Mouse (Mus musculus): Measurements from ENCODE around the gene Pigq. TPM values are rescaled to one million over a fixed set of nuclear protein-coding genes. Genes with fewer than 3 reads are reported as not detected.
A peak's percentile ranks its signal among the peaks of the same experiment; 100 is the strongest.

Gene Pigq
- polyA plus RNA-seq, 1 experiment from 2014 or later: 51.4 TPM

- H3K4me2 ChIP-seq: no peak overlapping the region
- 80% methylated on average over 9 of the region's 9 CpGs for WGBS
- no peak overlapping the region for H3K9ac ChIP-seq
- no peaks in the 10 kb centered on the region for H3K36me3 ChIP-seq (replicated peaks)
- H3K4me1 ChIP-seq: peaks cover 14% of the 10 kb centered on the region
- H3K4me3 ChIP-seq (replicated peaks): no peak overlapping the region
- H3K27ac ChIP-seq: no peak overlapping the region; the same call in 1 of the 2 replicates
- no peak for ATAC-seq (ENCODE audit: low FRiP score)
- peaks cover 18% of the 10 kb centered on the region; the same call in 1 of the 2 replicates for H3K27me3 ChIP-seq
- H3K9me3 ChIP-seq: no peaks in the 10 kb centered on the region
Measured at GRCm38 (mm10) chr17:25943769-25944168, 967 bp downstream of the Pigq start.

- no peak overlapping the region for H3K4me2 ChIP-seq
- H3K4me1 ChIP-seq: peaks cover 14% of the 10 kb centered on the region
- 74% methylated on average over 3 of the region's 3 CpGs for WGBS
- no peaks in the 10 kb centered on the region for H3K36me3 ChIP-seq (replicated peaks)
- no peak overlapping the region for H3K4me3 ChIP-seq (replicated peaks)
- no peak overlapping the region for H3K27ac ChIP-seq
- H3K27me3 ChIP-seq: peaks cover 18% of the 10 kb centered on the region; the same call in 1 of the 2 replicates
- no peak overlapping the region for H3K9ac ChIP-seq
- H3K9me3 ChIP-seq: no peaks in the 10 kb centered on the region
- no peak for ATAC-seq (ENCODE audit: low FRiP score)
Measured at GRCm38 (mm10) chr17:25943221-25943620, 1.5 kb downstream of the Pigq start.

GRCm38 (mm10) chr17:25942597-25943151 lies 2.1 kb downstream of the Pigq start:
- Histone ChIP-seq H3K4me3 (replicated peaks) (no peak overlapping the region), H3K9ac (no peak overlapping the region)
- no peak for ATAC-seq (ENCODE audit: low FRiP score)

GRCm38 (mm10) chr17:25941511-25942241 lies 3.1 kb downstream of the Pigq start:
- peaks cover 11% of the 10 kb centered on the region for H3K36me3 ChIP-seq (replicated peaks)
- ATAC-seq (ENCODE audit: low FRiP score): peak; percentile 71
- 2% methylated on average over 52 of the region's 54 CpGs for WGBS
- peak overlapping the region; percentile 72 for H3K4me2 ChIP-seq
- peak overlapping the region; percentile 86 for H3K27ac ChIP-seq
- peaks cover 14% of the 10 kb centered on the region for H3K4me1 ChIP-seq
- peaks cover 13% of the 10 kb centered on the region; the same call in 1 of the 2 replicates for H3K27me3 ChIP-seq
- H3K4me3 ChIP-seq (replicated peaks): peak overlapping the region; percentile 84
- no peaks in the 10 kb centered on the region for H3K9me3 ChIP-seq
- H3K9ac ChIP-seq: peak overlapping the region; percentile 94

More at GRCm38 (mm10) chr17:25942597-25943151, 2.1 kb downstream of the Pigq start:
- Histone ChIP-seq H3K36me3 (replicated peaks) (peaks cover under 1% of the 10 kb centered on the region; the same call in 1 of the 2 replicates), H3K4me1 (peaks cover 14% of the 10 kb centered on the region), H3K27me3 (peaks cover 16% of the 10 kb centered on the region; the same call in 1 of the 2 replicates), H3K9me3 (no peaks in the 10 kb centered on the region), H3K4me2 (no peak overlapping the region), H3K27ac (no peak overlapping the region)
- 85% methylated on average over 2 of the region's 2 CpGs for WGBS

- Histone ChIP-seq H3K4me2 (no peak overlapping the region), H3K27me3 (no peaks in the 10 kb centered on the region), H3K4me1 (no peaks in the 10 kb centered on the region), H3K9me3 (no peaks in the 10 kb centered on the region), H3K36me3 (replicated peaks) (peaks cover 74% of the 10 kb centered on the region), H3K27ac (no peak overlapping the region), H3K9ac (no peak overlapping the region), H3K4me3 (replicated peaks) (no peak overlapping the region)
- ATAC-seq (ENCODE audit: low FRiP score): no peak
- 90% methylated on average over 1 of the region's 1 CpGs for whole genome bisulfite sequencing
Measured at GRCm38 (mm10) chr17:25934526-25934925, 10.2 kb downstream of the Pigq start.

GRCm38 (mm10) chr17:25925348-25925747 lies 19.4 kb downstream of the Pigq start:
- ATAC-seq (ENCODE audit: low FRiP score): no peak
- Histone ChIP-seq H3K9me3 (no peaks in the 10 kb centered on the region), H3K4me2 (no peak overlapping the region), H3K9ac (no peak overlapping the region), H3K4me1 (peaks cover 6% of the 10 kb centered on the region), H3K36me3 (replicated peaks) (peaks cover 41% of the 10 kb centered on the region), H3K27ac (no peak overlapping the region), H3K4me3 (replicated peaks) (no peak overlapping the region), H3K27me3 (no peaks in the 10 kb centered on the region)
- 58% methylated on average over 2 of the region's 2 CpGs for WGBS

DNA sequence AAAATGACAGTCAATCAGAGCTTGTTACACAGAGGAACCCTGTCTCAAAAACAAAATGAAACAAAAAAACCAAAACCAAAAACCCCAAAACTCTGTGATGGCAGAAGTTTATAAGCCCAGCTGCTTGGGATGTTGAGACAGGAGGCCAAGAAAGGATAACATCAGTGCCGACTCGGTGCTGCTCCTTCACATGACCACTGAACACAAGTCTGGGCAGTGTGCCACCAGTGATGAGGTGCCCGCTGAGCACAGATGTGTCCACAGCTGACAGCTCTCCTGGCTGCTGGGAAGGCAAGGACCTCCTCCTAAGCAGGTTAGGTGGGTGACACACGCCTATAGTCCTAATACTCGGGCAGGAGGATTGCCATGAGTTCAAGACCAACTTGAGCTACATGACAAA lies 22.6 kb downstream of the Pigq start:
- no peak overlapping the region for H3K4me3 ChIP-seq (replicated peaks)
- peaks cover 19% of the 10 kb centered on the region for H3K36me3 ChIP-seq (replicated peaks)
- ATAC-seq (ENCODE audit: low FRiP score): no peak
- H3K4me2 ChIP-seq: no peak overlapping the region
- H3K27me3 ChIP-seq: no peaks in the 10 kb centered on the region
- H3K9ac ChIP-seq: no peak overlapping the region
- H3K4me1 ChIP-seq: peaks cover 22% of the 10 kb centered on the region
- 79% methylated on average over 5 of the region's 5 CpGs for WGBS
- H3K9me3 ChIP-seq: no peaks in the 10 kb centered on the region
- H3K27ac ChIP-seq: no peak overlapping the region

DNA sequence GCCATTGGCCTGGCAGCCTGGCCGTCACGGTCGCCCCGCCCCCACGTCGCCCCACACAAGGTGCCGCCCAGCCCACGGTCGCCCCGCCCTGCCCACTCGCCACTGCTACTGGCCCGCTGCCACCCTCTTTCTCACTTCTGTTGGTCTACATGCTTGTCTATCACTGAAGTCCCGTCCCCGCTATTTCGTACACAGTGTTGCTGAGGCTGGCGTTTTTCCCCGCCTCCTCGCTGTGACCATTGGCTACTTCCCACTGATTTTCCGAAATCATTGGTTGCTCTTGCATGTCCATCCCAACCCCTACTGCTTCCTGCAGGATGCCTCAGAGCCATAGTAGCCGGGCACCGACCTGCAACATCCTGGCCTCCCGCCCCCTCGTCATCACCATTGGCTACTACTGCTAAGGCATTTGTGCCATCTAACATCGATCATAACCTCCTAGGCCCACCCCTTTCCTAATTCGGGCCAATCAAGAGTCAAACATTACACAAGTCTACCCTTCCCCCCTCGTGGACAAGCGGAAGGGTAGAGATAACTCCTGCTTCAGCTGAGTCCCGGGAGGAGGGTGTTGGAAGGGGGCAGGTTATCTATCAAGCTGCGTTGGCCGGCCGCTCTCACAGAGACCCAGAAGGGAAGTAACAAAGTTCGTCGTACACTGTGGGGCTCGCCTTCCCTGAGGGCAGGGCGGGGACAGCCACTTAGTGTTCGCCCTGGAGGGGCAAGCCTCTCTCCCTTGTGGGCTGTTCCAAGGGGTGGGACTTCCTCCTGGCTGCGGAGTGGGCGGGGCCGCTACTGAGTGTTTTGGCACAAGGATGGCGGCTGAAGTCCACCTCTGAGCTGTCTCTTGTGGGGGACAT lies 24.7 kb downstream of the Pigq start:
- under 1% methylated on average over 40 of the region's 40 CpGs for WGBS
- H3K9me3 ChIP-seq: no peaks in the 10 kb centered on the region
- ATAC-seq (ENCODE audit: low FRiP score): peak; percentile 97

DNA sequence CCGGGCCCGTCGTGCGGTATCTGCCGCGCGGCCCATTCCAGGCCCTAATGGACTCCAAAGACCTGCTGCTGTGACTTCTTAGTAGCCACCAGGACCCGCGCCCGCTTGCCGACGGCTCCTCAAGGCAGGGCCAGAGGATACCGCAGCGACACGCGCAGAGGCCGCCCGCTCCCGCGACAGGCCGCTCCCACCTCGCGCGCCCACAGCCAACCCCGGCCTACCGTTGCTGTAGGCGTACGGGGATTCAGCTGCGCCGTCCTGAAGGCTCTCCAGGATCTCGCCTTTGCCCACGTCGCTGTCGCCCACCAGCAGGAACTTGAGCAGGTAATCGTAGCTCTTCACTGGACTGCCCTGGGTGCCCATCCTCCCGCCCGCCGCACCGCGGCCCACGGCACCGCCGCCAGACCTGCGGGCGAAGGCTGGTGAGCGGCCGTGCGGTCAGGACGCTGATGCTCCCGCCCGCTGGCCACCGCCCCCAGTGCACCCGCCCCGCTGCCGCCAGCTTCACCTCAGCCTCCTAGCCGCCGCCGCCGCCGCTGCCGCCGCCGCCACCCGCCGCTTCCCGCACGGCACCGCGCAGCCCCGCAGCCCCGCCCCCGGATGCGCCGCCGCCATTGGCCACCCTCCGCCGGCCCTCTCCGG lies 25.5 kb downstream of the Pigq start, which contains the start of gene Rab40c:
Rab40c (minus strand) TSS at position 584 of the 642 bp plus-strand sequence.
- H3K27ac ChIP-seq: peak within 1 kb of the TSS; percentile 94
- peaks cover 22% of the 10 kb centered on the region for H3K4me1 ChIP-seq
- H3K36me3 ChIP-seq (replicated peaks): peaks cover 7% of the 10 kb centered on the region; the same call in 1 of the 2 replicates
- H3K9me3 ChIP-seq: no peaks in the 10 kb centered on the region
- peak within 1 kb of the TSS; percentile 98 for H3K4me3 ChIP-seq (replicated peaks)
- H3K27me3 ChIP-seq: no peaks in the 10 kb centered on the region
- H3K9ac ChIP-seq: peak within 1 kb of the TSS; percentile 88
- peak within 1 kb of the TSS; percentile 74 for H3K4me2 ChIP-seq
- 0% methylated on average over 57 of the region's 78 CpGs for WGBS
- ATAC-seq (ENCODE audit: low FRiP score): peak; percentile 15

More for the DNA sequence above, 24.7 kb downstream of the Pigq start:
- Histone ChIP-seq H3K4me3 (replicated peaks) (peak overlapping the region; percentile 98), H3K27me3 (no peaks in the 10 kb centered on the region), H3K4me2 (peak overlapping the region; percentile 74), H3K9ac (peak overlapping the region; percentile 66), H3K4me1 (peaks cover 22% of the 10 kb centered on the region), H3K27ac (peak overlapping the region; percentile 94), H3K36me3 (replicated peaks) (peaks cover 7% of the 10 kb centered on the region; the same call in 1 of the 2 replicates)

DNA sequence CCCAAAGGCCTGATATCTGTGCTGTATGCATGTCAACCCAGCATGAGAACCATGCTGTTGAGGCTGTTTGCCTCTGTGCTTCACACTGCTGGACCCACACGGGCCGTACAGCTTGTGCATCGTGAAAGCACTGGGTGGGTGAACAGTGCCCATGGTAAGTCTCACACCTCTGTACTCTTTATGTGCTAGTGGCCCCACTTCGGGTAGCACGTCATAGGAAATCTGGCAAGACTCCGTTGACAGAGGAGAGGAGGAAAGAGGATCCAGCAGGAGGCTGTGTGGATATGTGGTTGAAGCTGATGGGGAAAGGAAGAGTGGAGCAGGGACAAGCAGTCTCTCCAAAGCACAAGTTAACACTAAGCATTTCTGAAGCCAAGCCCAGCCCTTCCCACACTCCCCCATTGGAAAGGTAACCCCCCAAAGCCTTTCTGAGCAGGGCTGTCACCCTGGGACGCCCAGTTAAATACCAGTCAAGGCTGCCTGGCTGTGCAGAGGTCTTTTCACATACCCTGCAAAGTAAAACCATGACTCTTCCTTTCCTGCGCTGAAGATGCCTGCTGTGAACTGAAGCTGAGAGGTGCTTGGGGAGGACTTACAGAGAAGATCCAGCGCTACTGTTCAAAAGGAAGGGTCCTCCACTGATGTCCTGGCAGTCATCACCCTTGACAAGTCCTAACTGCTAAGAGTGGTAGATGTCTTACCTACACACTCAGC lies 26.5 kb downstream of the Pigq start:
- no peak overlapping the region for H3K27ac ChIP-seq
- H3K9me3 ChIP-seq: no peaks in the 10 kb centered on the region
- H3K27me3 ChIP-seq: no peaks in the 10 kb centered on the region
- peak overlapping the region; percentile 74 for H3K4me2 ChIP-seq
- 94% methylated on average over 9 of the region's 9 CpGs for WGBS
- no peak for ATAC-seq (ENCODE audit: low FRiP score)
- peak overlapping the region; percentile 88 for H3K9ac ChIP-seq
- H3K36me3 ChIP-seq (replicated peaks): peaks cover 7% of the 10 kb centered on the region; the same call in 1 of the 2 replicates
- H3K4me3 ChIP-seq (replicated peaks): peak overlapping the region; percentile 98
- peaks cover 22% of the 10 kb centered on the region for H3K4me1 ChIP-seq

GRCm38 (mm10) chr17:25916931-25917647 lies 27.6 kb downstream of the Pigq start:
- no peak for ATAC-seq (ENCODE audit: low FRiP score)
- Histone ChIP-seq H3K9me3 (no peaks in the 10 kb centered on the region), H3K36me3 (replicated peaks) (peaks cover 7% of the 10 kb centered on the region; the same call in 1 of the 2 replicates), H3K4me1 (peaks cover 22% of the 10 kb centered on the region), H3K27ac (no peak overlapping the region), H3K4me2 (no peak overlapping the region), H3K27me3 (no peaks in the 10 kb centered on the region), H3K9ac (no peak overlapping the region), H3K4me3 (replicated peaks) (no peak overlapping the region)
- 87% methylated on average over 8 of the region's 8 CpGs for WGBS

Data from forebrain, embryonic 12.5 days (tissue).